ENCODE assay signal across 11 mouse cellular contexts in the genomic region with DNA sequence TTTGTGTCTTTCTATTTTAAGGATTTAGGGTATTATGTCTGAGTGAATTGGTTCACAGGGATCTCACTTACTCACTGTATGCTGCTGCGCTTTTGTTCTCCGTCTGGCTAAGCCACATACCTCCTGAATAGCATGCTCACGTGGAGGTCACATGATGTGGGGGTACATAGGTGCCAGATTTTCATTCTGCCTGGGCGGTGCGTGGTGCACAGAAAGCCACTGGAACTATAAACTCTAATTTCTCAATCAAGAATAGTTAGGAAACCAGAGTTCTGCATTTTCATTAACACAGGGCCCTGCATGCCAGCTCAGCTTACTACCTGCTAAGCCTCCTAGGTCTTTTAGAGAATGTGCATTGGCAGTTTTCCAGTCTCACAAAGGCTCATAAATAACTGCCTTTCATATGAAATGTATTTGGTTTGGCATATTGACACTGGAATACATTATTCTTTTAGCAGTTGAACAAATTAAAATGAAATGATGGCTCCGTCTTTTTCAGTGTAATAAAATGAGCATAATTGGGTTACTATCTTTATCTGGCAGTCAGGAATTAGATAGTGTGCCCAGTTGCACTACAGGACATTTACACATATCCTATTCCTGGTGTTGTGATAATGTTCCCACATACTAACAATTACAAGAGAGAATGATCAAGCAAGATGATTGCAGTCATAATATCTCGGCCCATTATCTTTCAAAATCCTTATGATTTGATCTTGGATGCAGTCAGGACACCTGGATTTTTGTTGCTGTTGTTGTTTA.
A peak's percentile ranks its signal among the peaks of the same experiment; 100 is the strongest.
DNase-seq lines count a peak whose midpoint lies in the region; ATAC-seq and TF ChIP-seq lines count a peak whose summit lies in the region.
"Had no signal": no experiment of that assay in that cellular context is flagged by ENCODE, and none has a peak within 500 bp of the region (broad histone marks: within the 10 kb centered on the region; RNA-seq: fewer than 3 reads in every experiment).

No protein-coding gene starts in this region.

- ATAC-seq in midbrain, embryonic 12.5 days (ENCODE audit: low FRiP score, low read depth) = peak; percentile 86

- no peaks in the 10 kb centered on the region for H3K36me3 ChIP-seq in midbrain, embryonic 12.5 days
- H3K36me3 ChIP-seq: neural tube, embryonic 12.5 days had no signal

- peaks cover 22% of the 10 kb centered on the region for H3K4me1 ChIP-seq in midbrain, embryonic 12.5 days
- H3K4me1 ChIP-seq: neural tube, embryonic 12.5 days had no signal

- H3K4me2 ChIP-seq in midbrain, embryonic 12.5 days (replicated peaks) = no peak overlapping the region
- H3K4me2 ChIP-seq: neural tube, embryonic 12.5 days had no signal

- H3K9me3 ChIP-seq in midbrain, embryonic 12.5 days = no peaks in the 10 kb centered on the region
- H3K9me3 ChIP-seq: neural tube, embryonic 12.5 days had no signal

- H3K4me3 ChIP-seq in midbrain, embryonic 12.5 days = no peak overlapping the region
- H3K4me3 ChIP-seq: neural tube, embryonic 12.5 days had no signal

- no peak overlapping the region for H3K27ac ChIP-seq in midbrain, embryonic 12.5 days (replicated peaks)
- H3K27ac ChIP-seq: neural tube, embryonic 12.5 days had no signal

- H3K9ac ChIP-seq in midbrain, embryonic 12.5 days (replicated peaks) = no peak overlapping the region
- H3K9ac ChIP-seq: neural tube, embryonic 12.5 days had no signal

- TF ChIP-seq POLR2A in brain, embryonic 14.5 days (IDR thresholded peaks at IDR 0.05; ENCODE audit: borderline replicate concordance, extremely low read depth, insufficient read depth, insufficient read length, poor library complexity, severe bottlenecking) = no peak

- 45% methylated on average over 7 of the region's 7 CpGs for WGBS in midbrain, embryonic 12.5 days

- H3K27me3 ChIP-seq in midbrain, embryonic 12.5 days = no peaks in the 10 kb centered on the region
- H3K27me3 ChIP-seq: neural tube, embryonic 12.5 days had no signal

- no peak for TF ChIP-seq CTCF in brain, embryonic 14.5 days (IDR thresholded peaks at IDR 0.05; ENCODE audit: borderline replicate concordance, extremely low read depth, insufficient read depth, insufficient read length)

- DNase-seq in layer of hippocampus, adult 9-11 months = peak; percentile 14
- DNase-seq in layer of hippocampus, postnatal 10 days (ENCODE audit: low spot score in 2 of 2) = no peak
- peak; percentile 92 for DNase-seq in brain, embryonic 14.5 days (ENCODE audit: low read depth)
- DNase-seq in fat pad, adult 2 months (ENCODE audit: extremely low read depth, low read depth, low spot score) = peak; percentile 66
- no peak for DNase-seq in layer of hippocampus, adult 9-10 months (ENCODE audit: low spot score)
- DNase-seq in adrenal gland, adult (ENCODE audit: inconsistent age in 2 of 2, low spot score in 1 of 2) = no peak
- DNase-seq: adrenal gland, postnatal 25 days; kidney, adult 2 months; lung, postnatal 14 days had no signal

Comparison
In these comparisons a context has a peak if more than half of its experiments do, and no peak if none do; other contexts are left out.
1. DNase-seq: peak in layer of hippocampus, adult 9-11 months (single experiment), brain, embryonic 14.5 days (single experiment) and fat pad, adult 2 months (single experiment); none in layer of hippocampus, postnatal 10 days (0 of 2), layer of hippocampus, adult 9-10 months (single experiment) and adrenal gland, adult (0 of 2).